Mouse (Mus musculus): ENCODE data around the gene Fig4. TPM values are rescaled to one million over a fixed set of nuclear protein-coding genes. Genes with fewer than 3 reads are reported as not detected.
A peak's percentile ranks its signal among the peaks of the same experiment; 100 is the strongest.

Fig4 gene
- polyA plus RNA-seq, 1 experiment from 2014 or later, result 48.1 TPM

DNA sequence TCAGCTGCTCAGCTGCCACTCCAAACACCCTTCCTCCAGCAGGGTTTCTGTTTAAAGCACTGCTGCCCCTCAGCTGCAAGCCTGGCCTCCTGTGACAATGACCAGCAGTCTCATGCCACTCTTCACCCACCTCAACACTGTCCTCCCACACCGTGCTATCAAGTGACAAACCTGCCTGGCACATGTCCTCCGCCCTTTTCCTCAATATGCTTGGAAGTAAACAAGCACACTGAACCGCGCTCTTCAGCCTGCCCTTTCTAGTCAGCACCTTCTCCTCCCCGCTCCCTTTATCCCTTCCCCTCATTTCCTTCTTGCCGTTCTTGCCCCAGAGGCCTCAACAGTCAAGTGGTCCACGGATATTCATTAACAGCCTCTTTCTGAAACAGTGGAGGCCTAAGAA, 62.0 kb downstream of the Fig4 start:
- no peak for ATAC-seq (ENCODE audit: insufficient number of reproducible peaks, low FRiP score)
- no peaks in the 10 kb centered on the region for H3K27me3 ChIP-seq (replicated peaks)
- H3K4me1 ChIP-seq (replicated peaks), result peaks cover 25% of the 10 kb centered on the region
- H3K9me3 ChIP-seq (replicated peaks), result no peaks in the 10 kb centered on the region
- 34% methylated on average over 7 of the region's 7 CpGs for WGBS
- peaks cover 31% of the 10 kb centered on the region for H3K36me3 ChIP-seq
- peak overlapping the region; percentile 64 for H3K27ac ChIP-seq (ENCODE audit: poor library complexity, severe bottlenecking)
- H3K9ac ChIP-seq, result no peak overlapping the region
- H3K4me2 ChIP-seq, result no peak overlapping the region
- H3K4me3 ChIP-seq, result no peak overlapping the region

DNA sequence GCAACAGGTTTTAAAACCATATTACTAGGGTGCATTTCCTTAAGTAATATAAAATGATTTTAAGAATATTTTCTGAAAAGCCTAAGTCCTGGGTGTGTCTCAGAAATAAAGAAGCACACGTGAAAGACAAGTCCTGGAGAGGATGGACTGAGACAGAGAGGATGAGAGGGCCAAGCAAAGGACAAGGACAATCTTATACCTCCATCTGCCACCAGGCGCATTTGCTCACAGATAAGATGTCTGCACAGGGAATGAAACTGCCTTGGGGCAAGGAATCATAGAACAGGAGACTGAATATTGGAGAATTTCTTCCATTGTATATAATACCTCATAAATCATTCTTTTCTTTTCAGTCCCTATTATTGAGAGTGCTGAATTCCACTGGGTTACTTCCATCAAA, 67.0 kb downstream of the Fig4 start:
- Histone ChIP-seq H3K27ac (ENCODE audit: poor library complexity, severe bottlenecking) (no peak overlapping the region), H3K4me3 (no peak overlapping the region), H3K4me1 (replicated peaks) (peaks cover 3% of the 10 kb centered on the region; the same call in 1 of the 2 replicates), H3K27me3 (replicated peaks) (no peaks in the 10 kb centered on the region), H3K36me3 (peaks cover 25% of the 10 kb centered on the region), H3K4me2 (no peak overlapping the region), H3K9ac (no peak overlapping the region), H3K9me3 (replicated peaks) (no peaks in the 10 kb centered on the region)
- ATAC-seq (ENCODE audit: insufficient number of reproducible peaks, low FRiP score), result no peak
- WGBS, result 57% methylated on average over 2 of the region's 2 CpGs

DNA sequence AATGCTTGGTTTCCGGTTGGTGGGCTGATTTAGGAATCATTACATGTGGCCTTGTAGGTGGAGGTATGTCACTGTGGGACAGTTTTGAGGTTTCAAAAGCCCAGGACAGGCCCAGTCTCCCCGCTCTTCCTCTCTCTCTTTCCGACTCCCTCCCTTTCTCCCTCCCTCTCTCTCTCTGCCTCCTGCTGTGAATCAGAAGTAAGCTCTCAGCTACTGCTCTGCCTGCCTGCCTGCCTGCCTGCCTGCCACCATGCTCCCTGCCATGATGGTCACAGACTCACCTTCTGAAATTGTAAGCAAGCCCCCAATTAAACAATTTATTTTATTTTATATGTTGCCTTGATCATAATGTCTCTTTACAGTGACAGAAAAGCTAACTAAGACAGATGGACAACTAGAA, 67.5 kb downstream of the Fig4 start:
- Histone ChIP-seq H3K9ac (no peak overlapping the region), H3K36me3 (peaks cover 25% of the 10 kb centered on the region), H3K4me2 (no peak overlapping the region), H3K27ac (ENCODE audit: poor library complexity, severe bottlenecking) (no peak overlapping the region), H3K4me1 (replicated peaks) (0 out of 2 replicates have a peak, but pooled peaks cover 3% of the 10 kb centered on the region), H3K27me3 (replicated peaks) (no peaks in the 10 kb centered on the region), H3K9me3 (replicated peaks) (no peaks in the 10 kb centered on the region), H3K4me3 (no peak overlapping the region)
- no peak for ATAC-seq (ENCODE audit: insufficient number of reproducible peaks, low FRiP score)
- 90% methylated on average over 3 of the region's 3 CpGs for WGBS

DNA sequence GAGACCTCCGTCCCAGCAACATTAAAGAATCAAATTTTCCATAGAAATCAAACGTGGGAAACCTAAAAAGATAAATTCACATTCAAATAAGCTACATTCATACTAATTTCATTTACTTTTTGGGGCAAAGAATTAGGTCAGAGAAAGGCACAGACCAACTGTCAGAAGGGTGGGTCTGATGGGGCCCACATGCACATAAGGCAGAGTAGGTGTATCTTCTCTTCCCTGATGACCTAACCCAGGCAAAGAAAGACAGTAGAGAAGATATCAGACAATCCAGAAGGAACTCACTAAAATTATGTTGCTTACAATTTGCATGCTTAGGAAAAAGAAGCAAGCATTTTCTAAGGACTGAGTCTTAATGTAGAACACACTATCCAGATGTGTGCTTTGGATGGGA, 67.9 kb downstream of the Fig4 start:
- 0 out of 2 replicates have a peak, but pooled peaks cover 3% of the 10 kb centered on the region for H3K4me1 ChIP-seq (replicated peaks)
- peaks cover 29% of the 10 kb centered on the region for H3K36me3 ChIP-seq
- no peak overlapping the region for H3K27ac ChIP-seq (ENCODE audit: poor library complexity, severe bottlenecking)
- H3K27me3 ChIP-seq (replicated peaks), result no peaks in the 10 kb centered on the region
- H3K9ac ChIP-seq, result no peak overlapping the region
- no peak overlapping the region for H3K4me3 ChIP-seq
- H3K4me2 ChIP-seq, result no peak overlapping the region
- H3K9me3 ChIP-seq (replicated peaks), result no peaks in the 10 kb centered on the region
- ATAC-seq (ENCODE audit: insufficient number of reproducible peaks, low FRiP score), result no peak
- WGBS, result 85% methylated on average over 2 of the region's 2 CpGs

DNA sequence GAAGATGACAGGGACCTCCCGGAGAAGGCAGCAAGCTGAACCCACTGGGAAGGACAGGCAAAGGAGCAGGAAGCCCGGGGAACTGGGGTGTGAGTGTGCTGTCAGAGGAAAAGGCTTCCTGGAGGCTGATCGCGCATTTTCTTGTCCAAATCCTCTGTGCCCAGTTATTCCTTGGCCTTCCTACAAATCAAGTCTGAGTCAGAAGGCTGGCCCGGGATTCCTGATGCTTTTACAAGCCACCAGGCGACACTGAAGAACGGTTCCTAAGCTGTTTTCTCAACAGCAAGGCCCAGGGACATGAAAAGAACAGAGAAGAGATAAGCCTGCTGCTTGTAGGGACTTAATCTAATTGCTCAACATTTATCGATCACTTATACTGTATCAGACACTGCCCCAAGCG, 68.5 kb downstream of the Fig4 start:
- 64% methylated on average over 9 of the region's 9 CpGs for WGBS
- no peaks in the 10 kb centered on the region for H3K9me3 ChIP-seq (replicated peaks)
- H3K27me3 ChIP-seq (replicated peaks), result no peaks in the 10 kb centered on the region
- H3K4me2 ChIP-seq, result no peak overlapping the region
- H3K36me3 ChIP-seq, result peaks cover 27% of the 10 kb centered on the region
- no peak overlapping the region for H3K4me3 ChIP-seq
- ATAC-seq (ENCODE audit: insufficient number of reproducible peaks, low FRiP score), result no peak
- no peak overlapping the region for H3K27ac ChIP-seq (ENCODE audit: poor library complexity, severe bottlenecking)
- no peaks in the 10 kb centered on the region for H3K4me1 ChIP-seq (replicated peaks)
- no peak overlapping the region for H3K9ac ChIP-seq

DNA sequence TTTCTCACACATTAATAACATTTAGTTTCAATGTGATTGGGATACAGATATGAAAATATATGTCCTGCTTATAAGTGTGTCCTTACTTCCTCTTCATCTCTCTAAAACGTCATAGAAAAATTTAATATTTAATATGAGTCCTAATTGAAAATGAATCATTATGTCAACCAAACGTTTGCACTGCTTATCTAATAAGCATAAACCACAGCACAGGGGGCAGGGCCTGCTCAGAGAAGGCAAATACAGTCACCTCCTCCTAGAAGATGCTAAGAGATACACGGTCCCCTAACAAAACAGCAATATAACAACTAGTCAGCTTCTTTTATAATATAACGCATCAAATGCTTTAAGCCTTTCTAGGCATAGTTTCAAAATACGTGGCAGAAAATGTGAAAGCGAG, 69.9 kb downstream of the Fig4 start:
- no peak overlapping the region for H3K27ac ChIP-seq (ENCODE audit: poor library complexity, severe bottlenecking)
- H3K4me2 ChIP-seq, result no peak overlapping the region
- no peaks in the 10 kb centered on the region for H3K4me1 ChIP-seq (replicated peaks)
- 84% methylated on average over 6 of the region's 6 CpGs for WGBS
- H3K9me3 ChIP-seq (replicated peaks), result no peaks in the 10 kb centered on the region
- no peak overlapping the region for H3K9ac ChIP-seq
- no peak overlapping the region for H3K4me3 ChIP-seq
- peaks cover 24% of the 10 kb centered on the region for H3K36me3 ChIP-seq
- no peak for ATAC-seq (ENCODE audit: insufficient number of reproducible peaks, low FRiP score)
- H3K27me3 ChIP-seq (replicated peaks), result no peaks in the 10 kb centered on the region

DNA sequence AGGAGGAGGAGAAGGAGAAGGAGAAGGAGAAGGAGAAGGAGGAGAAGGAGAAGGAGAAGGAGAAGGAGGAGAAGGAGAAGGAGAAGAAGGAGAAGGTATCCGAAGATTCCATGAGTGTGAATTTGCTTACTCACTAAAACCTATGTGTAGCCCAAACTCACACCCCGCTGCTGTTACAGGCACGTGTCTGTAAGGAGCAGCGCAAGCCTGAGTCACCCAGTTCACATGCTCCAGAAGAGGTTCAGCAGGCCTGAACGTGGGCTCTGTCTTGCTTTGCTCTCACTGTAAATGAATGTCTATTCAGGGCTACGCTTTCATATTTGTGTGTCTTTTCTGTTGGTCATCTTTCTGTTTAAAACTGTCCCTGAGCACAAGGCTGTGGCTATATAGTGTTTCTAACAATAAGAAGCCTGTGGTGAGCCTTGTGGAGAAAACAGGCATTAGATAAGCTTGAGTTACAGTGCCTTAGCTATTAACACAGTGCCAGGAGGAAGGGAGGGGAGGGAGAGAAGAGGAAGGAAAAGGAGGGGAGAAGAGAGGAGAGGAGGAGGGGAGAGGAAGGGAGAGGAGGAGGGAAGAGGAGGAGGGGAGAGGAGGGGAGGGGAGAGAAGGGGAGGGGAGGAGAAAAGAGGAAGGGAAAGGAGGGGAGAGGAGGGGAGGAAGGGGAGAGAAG, 71.8 kb downstream of the Fig4 start:
- ATAC-seq (ENCODE audit: insufficient number of reproducible peaks, low FRiP score), result no peak
- no peak overlapping the region for H3K9ac ChIP-seq
- 78% methylated on average over 6 of the region's 6 CpGs for WGBS
- no peak overlapping the region for H3K27ac ChIP-seq (ENCODE audit: poor library complexity, severe bottlenecking)
- H3K4me3 ChIP-seq, result no peak overlapping the region
- no peaks in the 10 kb centered on the region for H3K4me1 ChIP-seq (replicated peaks)
- H3K27me3 ChIP-seq (replicated peaks), result no peaks in the 10 kb centered on the region
- H3K9me3 ChIP-seq (replicated peaks), result no peaks in the 10 kb centered on the region
- H3K36me3 ChIP-seq, result peaks cover 31% of the 10 kb centered on the region
- H3K4me2 ChIP-seq, result no peak overlapping the region

DNA sequence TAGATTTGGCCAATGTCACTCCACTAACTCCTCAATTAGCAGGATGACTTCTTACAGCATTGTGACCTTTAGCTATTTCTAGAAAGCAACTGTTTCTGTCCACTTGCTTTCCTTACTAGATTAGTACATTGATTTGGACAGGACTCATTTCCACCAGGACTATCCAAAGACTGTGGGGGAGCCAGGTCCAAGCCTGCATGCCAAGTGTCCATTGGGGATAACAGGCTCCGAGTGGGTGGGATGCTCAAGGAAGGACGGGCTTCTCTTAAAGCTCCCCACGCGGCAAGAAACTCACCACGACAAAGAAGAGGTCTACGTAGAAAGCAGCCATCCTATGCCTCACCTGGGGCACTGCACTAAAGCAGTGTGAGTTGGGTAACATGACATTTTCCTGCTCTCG, 75.4 kb downstream of the Fig4 start:
- Histone ChIP-seq H3K9me3 (replicated peaks) (no peaks in the 10 kb centered on the region), H3K36me3 (peaks cover 50% of the 10 kb centered on the region), H3K27ac (ENCODE audit: poor library complexity, severe bottlenecking) (no peak overlapping the region), H3K4me3 (no peak overlapping the region), H3K4me2 (no peak overlapping the region), H3K4me1 (replicated peaks) (no peaks in the 10 kb centered on the region), H3K27me3 (replicated peaks) (no peaks in the 10 kb centered on the region), H3K9ac (no peak overlapping the region)
- ATAC-seq (ENCODE audit: insufficient number of reproducible peaks, low FRiP score), result no peak
- WGBS, result 82% methylated on average over 7 of the region's 7 CpGs

DNA sequence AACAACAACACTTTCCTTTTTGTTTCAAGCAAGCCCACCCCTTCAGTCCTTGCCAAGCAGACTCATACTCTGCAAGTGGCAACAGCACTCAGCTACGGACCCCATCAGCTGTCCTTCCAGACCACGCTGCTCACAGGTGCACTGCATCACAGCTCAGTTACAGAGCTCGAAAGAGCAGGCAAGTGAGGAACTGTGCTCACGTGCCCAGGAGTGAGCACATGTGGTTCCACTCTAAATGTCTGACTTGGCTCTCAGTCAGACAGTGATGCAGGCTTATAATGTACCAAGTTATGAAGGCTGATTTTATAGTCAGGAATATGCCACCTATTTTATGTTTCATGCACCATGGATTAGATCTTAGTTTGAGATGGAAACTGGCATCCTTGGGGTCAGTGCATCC, 79.6 kb downstream of the Fig4 start:
- Histone ChIP-seq H3K4me3 (no peak overlapping the region), H3K27me3 (replicated peaks) (no peaks in the 10 kb centered on the region), H3K9me3 (replicated peaks) (no peaks in the 10 kb centered on the region), H3K9ac (no peak overlapping the region), H3K36me3 (peaks cover 44% of the 10 kb centered on the region), H3K27ac (ENCODE audit: poor library complexity, severe bottlenecking) (no peak overlapping the region), H3K4me2 (no peak overlapping the region), H3K4me1 (replicated peaks) (no peaks in the 10 kb centered on the region)
- 81% methylated on average over 4 of the region's 4 CpGs for WGBS
- no peak for ATAC-seq (ENCODE audit: insufficient number of reproducible peaks, low FRiP score)

DNA sequence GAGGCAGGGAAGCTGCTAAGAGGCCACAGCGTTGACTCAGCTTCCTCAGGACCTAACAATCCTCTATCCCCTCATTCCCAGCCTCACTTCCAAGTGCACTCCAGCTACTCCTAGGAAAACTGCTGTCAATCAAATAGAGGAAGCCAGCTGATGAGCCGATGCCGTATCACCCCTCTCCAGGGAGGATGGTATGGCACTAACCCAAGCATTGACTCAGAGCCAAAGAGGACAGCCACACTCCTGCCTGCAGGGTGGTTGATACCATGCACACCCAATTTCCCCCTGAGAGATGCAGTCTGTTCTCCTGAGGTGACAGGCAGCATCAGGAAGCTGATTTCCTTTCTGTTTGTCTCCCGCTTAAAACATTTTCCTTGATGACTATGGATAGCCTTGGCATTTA, 81.9 kb downstream of the Fig4 start:
- no peaks in the 10 kb centered on the region for H3K9me3 ChIP-seq (replicated peaks)
- H3K4me2 ChIP-seq, result no peak overlapping the region
- ATAC-seq (ENCODE audit: insufficient number of reproducible peaks, low FRiP score), result no peak
- no peak overlapping the region for H3K27ac ChIP-seq (ENCODE audit: poor library complexity, severe bottlenecking)
- H3K4me1 ChIP-seq (replicated peaks), result no peaks in the 10 kb centered on the region
- no peak overlapping the region for H3K9ac ChIP-seq
- WGBS, result 64% methylated on average over 4 of the region's 4 CpGs
- no peak overlapping the region for H3K4me3 ChIP-seq
- H3K36me3 ChIP-seq, result peaks cover 33% of the 10 kb centered on the region
- H3K27me3 ChIP-seq (replicated peaks), result no peaks in the 10 kb centered on the region

DNA sequence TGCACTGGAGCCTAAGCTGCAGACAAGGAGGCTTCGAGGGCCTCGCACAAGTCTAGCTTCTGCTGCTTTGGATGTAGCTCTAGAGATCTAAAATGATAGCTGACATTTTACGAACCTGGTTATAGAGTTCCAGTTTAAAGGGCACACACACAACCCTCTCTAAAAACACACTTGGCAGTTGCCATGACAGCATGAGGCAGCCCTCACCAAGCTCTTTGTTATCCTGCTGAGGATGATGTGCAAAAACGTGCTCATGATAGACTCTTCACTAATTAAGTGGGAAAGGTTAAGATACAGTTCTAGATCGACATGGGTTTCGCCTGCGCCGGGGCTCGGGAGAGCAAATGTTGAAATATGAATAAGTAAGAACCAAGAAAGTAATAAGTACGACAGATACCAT, 84.2 kb downstream of the Fig4 start:
- Histone ChIP-seq H3K36me3 (peaks cover 27% of the 10 kb centered on the region), H3K4me3 (no peak overlapping the region), H3K4me1 (replicated peaks) (no peaks in the 10 kb centered on the region), H3K27me3 (replicated peaks) (no peaks in the 10 kb centered on the region), H3K4me2 (no peak overlapping the region), H3K27ac (ENCODE audit: poor library complexity, severe bottlenecking) (no peak overlapping the region), H3K9ac (no peak overlapping the region), H3K9me3 (replicated peaks) (no peaks in the 10 kb centered on the region)
- 86% methylated on average over 10 of the region's 10 CpGs for WGBS
- no peak for ATAC-seq (ENCODE audit: insufficient number of reproducible peaks, low FRiP score)

DNA sequence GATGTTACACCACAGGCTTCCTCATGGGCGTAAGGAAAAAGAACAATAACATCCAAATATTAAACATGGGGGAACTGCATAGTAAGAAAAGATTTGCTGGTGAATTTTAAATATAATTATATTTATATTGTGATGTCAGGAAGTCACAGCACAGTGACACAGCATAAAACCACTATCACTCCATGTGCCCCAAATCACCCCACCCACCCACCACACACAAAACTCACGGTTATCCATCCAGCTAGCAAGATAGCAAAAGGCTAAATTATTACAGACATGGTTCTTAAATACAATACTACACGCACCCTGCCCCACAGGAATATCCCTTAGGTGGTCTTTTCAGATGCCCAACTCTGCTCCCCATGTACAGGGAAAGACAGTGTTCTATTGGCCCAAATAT, 89.0 kb downstream of the Fig4 start:
- no peak for ATAC-seq (ENCODE audit: insufficient number of reproducible peaks, low FRiP score)
- 83% methylated on average over 3 of the region's 3 CpGs for WGBS
- no peak overlapping the region for H3K27ac ChIP-seq (ENCODE audit: poor library complexity, severe bottlenecking)
- peaks cover 5% of the 10 kb centered on the region; the same call in 1 of the 2 replicates for H3K36me3 ChIP-seq
- no peaks in the 10 kb centered on the region for H3K9me3 ChIP-seq (replicated peaks)
- no peaks in the 10 kb centered on the region for H3K27me3 ChIP-seq (replicated peaks)
- H3K9ac ChIP-seq, result no peak overlapping the region
- no peak overlapping the region for H3K4me2 ChIP-seq
- H3K4me3 ChIP-seq, result no peak overlapping the region
- no peaks in the 10 kb centered on the region for H3K4me1 ChIP-seq (replicated peaks)
